Mouse (Mus musculus) Muller cell, postnatal 12 days (primary cell): ENCODE results near the gene Armc10.
"Not testable (repeated sequence)": the region's sequence is repeated elsewhere in the genome, so short reads cannot be mapped to it uniquely, and the experiment has no call there.

ENCODE experiments used
- DNase-seq: peaks from one replicate; pipeline ENCODE4 v3.0.0-alpha.2; 2015; ENCODE audit errors: inconsistent ontology term

Gene Armc10

GRCm38 (mm10) chr5:21645439-21646132, at the start of gene Armc10, which contains the start of gene Fbxl13:
Armc10 (plus strand) TSS chr5:21645813.
Fbxl13 (minus strand) TSS chr5:21645634.
- peak; percentile 92 for DNase-seq

- not testable (repeated sequence) for DNase-seq
These were observed 46.1 kb upstream of the Armc10 start for GRCm38 (mm10) chr5:21599536-21599935.

GRCm38 (mm10) chr5:21599961-21600360, 45.7 kb upstream of the Armc10 start:
- DNase-seq = no peak

- DNase-seq = no peak
These were observed 39.7 kb upstream of the Armc10 start for GRCm38 (mm10) chr5:21605936-21606335.

GRCm38 (mm10) chr5:21608311-21609304, 37.0 kb upstream of the Armc10 start:
- DNase-seq = no peak

GRCm38 (mm10) chr5:21610996-21611395, 34.6 kb upstream of the Armc10 start:
- no peak for DNase-seq

- not testable (repeated sequence) for DNase-seq
These were observed 31.3 kb upstream of the Armc10 start for GRCm38 (mm10) chr5:21614299-21614698.

GRCm38 (mm10) chr5:21616450-21617009, 29.1 kb upstream of the Armc10 start:
- DNase-seq = no peak

GRCm38 (mm10) chr5:21625916-21626315, 19.7 kb upstream of the Armc10 start:
- no peak for DNase-seq

- no peak for DNase-seq
These were observed 4.7 kb upstream of the Armc10 start for GRCm38 (mm10) chr5:21640961-21641360.

GRCm38 (mm10) chr5:21643606-21644005, 2.0 kb upstream of the Armc10 start:
- DNase-seq = no peak

- no peak for DNase-seq
These were observed 648 bp upstream of the Armc10 start for GRCm38 (mm10) chr5:21644891-21645438.

GRCm38 (mm10) chr5:21646133-21646491, 499 bp downstream of the Armc10 start:
- DNase-seq = no peak

- no peak for DNase-seq
These were observed 5.1 kb downstream of the Armc10 start for GRCm38 (mm10) chr5:21650736-21651135.

- DNase-seq = no peak
These were observed 6.4 kb downstream of the Armc10 start for GRCm38 (mm10) chr5:21651885-21652612.

- DNase-seq = no peak
These were observed 11.3 kb downstream of the Armc10 start for GRCm38 (mm10) chr5:21656912-21657311.

GRCm38 (mm10) chr5:21658038-21658437, 12.4 kb downstream of the Armc10 start:
- DNase-seq = no peak

- DNase-seq = peak; percentile 61
These were observed 13.2 kb downstream of the Armc10 start for GRCm38 (mm10) chr5:21658623-21659395.

GRCm38 (mm10) chr5:21660850-21661249, 15.2 kb downstream of the Armc10 start:
- no peak for DNase-seq

GRCm38 (mm10) chr5:21663081-21663480, 17.5 kb downstream of the Armc10 start:
- peak; percentile 50 for DNase-seq
